Mouse (Mus musculus) adrenal gland, adult 18-20 months (tissue): ENCODE results near the gene Ndst4. TPM values are rescaled to one million over a fixed set of nuclear protein-coding genes. Genes with fewer than 3 reads are reported as not detected.

ENCODE experiments used
- DNase-seq, 2 experiments: peaks; one replicate each; pipeline ENCODE4 v3.0.0; 2021 to 2022; ENCODE audit warnings: low spot score in 2 of 2
- long read RNA-seq, 2 experiments: library from polyadenylated mRNA; stranded (forward); transcript quantifications; one replicate each; pipeline ENCODE4 v2.0.0; 2021
- total RNA-seq, 2 experiments: library from RNA; stranded (reverse); gene quantifications; 1 replicate in 1 of 2; 2 replicates in 1 of 2; pipeline ENCODE4 v1.2.3; 2021

Gene Ndst4
- total RNA-seq = not detected
- long read RNA-seq, experiment 1 = 0 reads
- long read RNA-seq, experiment 2 = 0 reads

DNA sequence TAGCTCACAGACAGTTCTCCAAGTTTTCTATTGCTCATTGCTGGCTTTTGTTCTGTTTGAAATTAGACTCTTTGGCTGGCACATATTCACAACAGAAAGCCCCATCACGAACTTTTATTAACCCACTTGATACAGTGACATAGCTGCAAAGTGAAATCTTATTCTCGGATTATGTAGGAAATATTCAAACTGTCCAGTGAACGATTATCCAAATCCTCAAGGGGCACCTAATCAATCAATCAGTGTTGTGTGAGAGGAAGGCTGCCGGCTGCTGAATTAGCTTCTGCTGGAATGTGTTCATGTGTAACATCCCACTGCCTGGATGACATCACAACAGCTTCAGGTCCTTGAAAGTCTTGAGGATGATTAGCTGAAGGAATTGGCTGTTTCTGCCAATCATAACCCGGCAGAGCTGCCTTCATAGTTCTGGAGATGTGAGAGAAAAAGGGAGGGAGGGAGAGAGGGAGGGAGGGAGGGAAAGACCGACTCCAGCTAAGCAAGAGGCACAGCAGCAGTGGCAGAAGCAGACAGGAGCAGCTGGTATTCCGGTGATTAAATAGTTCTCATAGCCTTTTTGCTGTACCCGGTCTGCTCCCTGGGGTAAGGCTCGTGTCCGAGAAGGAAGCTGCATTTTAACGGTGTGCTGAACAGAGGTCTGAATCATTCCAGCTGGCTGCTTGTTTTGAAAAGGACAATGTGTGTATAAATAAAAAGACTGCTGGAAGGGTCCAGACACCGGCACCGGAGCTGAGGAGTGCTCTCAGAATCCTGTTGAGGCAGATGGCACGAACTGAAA is at the start of gene Ndst4:
Ndst4 (plus strand) TSS at position 476 of the 796 bp plus-strand sequence.
- DNase-seq = no peak

DNA sequence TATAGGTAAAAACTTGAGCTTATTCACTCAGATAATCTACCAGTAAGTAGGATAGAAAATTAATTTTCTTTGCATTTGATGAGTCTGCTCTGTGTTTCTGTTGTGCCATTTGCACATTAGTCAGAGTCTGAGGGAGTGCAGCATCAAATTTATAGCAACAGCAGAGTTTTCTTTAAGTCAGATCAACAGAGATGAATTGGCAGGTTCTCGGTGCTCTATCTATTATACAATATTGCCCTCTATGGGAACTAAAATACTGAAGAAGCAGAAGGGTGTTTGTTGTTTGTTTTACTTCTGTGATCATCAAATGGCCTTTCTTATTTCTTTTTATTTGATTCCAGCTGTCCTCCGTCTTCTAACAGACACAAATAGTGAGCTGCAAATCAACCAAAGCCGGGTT is 6.4 kb upstream of the Ndst4 start:
- DNase-seq = no peak

DNA sequence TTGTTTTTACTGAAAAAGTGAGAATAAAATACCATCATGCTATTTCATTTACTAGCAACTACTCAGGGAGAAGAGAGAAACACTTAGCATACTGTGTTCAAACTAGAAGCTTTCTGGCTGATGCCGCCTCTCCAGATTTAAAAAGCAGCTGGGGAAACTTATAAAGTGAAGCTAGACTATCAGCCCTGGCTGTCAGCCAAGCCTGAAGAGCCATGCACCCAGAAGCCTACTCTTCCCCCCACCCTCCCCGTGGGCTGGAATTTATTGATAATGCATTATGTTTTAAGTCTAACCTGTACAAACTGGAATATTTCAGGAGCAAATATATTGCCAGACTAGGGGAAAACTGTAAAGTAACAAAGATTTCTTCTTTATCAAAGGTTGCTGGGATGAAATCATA is 2.6 kb downstream of the Ndst4 start:
- no peak for DNase-seq

DNA sequence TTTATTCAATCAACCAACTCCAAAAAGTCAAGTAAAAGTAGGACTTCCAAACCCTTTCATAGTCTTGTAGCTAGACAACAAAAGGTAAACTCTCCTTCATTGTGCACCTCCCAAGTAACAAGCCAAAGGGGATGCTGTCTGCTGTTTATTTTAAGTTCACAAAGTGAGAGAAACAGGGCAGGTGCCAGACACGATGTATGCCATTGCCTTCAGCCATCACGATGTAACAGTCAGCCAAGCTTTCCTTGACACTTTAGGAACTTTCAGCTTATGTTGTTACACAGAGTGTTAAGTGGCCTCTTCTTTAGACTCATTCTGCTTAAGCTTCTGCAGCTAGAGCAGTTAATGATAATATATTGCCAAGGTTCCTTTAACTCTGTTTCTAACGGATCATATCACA is 3.1 kb downstream of the Ndst4 start:
- no peak for DNase-seq

DNA sequence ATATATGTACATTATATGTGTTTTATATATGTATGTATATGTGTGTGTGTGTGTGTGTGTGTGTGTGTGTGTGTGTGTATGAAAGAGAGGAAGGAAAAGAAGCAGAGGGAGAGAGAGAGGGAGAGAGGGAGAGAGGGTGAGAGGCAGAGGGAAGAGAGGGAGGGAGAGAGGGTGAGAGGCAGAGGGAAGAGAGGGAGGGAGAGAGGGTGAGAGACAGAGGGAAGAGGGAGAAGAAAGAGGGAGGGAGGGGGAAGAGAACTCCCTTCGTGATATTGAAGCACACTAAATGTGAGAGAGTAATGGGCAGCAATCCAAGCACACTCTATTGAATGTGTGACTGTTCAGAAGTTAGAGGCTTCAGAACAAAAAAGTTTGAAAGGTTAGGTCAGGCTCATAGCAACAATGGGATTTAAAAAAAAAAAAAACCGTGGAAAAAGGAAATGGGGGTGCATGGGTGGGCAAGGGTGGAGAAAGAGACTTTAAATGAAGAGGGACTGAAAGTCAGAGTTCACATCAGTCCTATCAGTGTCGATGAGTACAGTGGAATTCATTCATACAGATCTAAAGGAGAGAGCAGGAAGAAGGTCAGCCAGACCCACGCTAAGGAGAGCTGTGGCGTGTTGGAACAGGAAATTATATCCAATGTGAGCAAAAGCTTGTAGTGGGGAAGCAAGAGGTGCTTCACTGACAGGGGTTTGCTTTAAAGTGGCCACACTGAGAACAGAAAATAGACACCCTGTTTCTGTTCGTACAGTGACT is 63.2 kb downstream of the Ndst4 start:
- no peak for DNase-seq

DNA sequence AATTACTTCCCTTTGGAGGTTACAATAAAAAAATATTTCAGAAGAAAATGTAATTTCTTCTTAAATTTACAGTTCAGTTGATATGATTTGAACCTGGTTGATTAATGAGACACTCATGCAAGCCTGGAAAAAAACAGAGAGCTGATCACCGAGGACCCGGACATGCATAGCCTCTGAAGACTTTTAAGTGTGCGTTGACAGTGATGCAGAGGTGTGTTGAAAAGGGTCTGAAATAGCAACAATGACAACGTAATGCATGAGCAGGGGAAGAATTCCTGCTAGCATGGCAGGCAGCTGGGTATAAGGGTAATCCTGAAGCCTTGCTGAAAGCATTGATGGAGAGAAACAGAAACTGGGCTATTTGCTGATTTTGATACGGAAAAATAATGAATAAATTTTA is 106.2 kb downstream of the Ndst4 start:
- no peak for DNase-seq

DNA sequence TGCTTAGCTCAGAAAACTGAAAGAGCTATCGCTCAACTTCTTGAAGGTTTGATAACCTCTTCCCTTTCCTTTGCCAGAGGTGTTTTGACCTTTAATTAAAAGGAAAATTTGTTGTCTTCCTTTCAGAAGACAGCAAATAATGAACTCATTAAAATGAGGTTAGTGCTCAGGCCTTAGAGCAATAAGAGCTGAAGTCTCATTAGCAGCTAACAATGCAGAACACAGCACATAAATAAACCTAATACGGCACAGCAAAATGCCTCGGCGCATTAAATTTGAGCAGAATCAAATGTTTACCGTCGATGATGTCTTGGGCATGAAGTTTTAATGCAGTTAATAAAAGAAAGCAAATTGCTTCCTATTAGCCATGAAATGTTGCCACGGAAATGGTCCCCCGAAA is 129.5 kb downstream of the Ndst4 start:
- no peak for DNase-seq

DNA sequence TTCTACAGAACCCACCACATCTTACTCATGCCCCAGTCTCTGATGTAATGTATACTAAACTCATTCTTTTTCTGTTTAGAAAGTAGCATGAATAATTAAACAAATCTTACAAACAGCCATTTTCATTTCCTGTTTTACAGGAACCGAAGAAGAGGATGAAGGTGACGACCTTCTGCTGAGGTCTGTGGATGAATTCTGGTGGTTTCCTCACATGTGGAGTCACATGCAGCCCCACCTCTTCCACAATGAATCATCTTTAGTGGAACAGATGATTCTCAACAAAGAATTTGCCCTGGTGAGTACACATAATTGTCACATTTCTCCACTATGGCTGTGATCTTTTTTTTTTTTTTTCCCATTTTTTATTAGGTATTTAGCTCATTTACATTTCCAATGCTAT is 166.7 kb downstream of the Ndst4 start:
- no peak for DNase-seq

DNA sequence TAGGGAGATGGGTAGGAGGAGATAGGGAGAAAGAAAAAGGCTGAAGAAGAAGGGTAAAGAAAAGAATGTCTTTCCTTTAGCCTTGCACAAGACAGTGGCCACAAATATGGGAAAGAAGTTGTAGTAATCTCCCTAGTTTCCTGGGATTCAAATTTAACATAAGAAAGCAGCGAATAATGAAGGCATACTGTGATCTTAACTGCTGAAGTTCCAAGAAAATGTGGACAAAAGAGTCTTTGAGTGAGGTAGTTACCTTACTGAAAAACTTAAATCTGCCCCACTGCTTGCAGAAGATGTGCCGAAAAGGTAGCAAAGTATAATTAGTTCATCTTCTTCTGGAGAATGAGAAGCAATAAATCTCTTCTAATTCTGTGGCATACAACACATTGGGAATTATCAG is 228.4 kb downstream of the Ndst4 start:
- no peak for DNase-seq

DNA sequence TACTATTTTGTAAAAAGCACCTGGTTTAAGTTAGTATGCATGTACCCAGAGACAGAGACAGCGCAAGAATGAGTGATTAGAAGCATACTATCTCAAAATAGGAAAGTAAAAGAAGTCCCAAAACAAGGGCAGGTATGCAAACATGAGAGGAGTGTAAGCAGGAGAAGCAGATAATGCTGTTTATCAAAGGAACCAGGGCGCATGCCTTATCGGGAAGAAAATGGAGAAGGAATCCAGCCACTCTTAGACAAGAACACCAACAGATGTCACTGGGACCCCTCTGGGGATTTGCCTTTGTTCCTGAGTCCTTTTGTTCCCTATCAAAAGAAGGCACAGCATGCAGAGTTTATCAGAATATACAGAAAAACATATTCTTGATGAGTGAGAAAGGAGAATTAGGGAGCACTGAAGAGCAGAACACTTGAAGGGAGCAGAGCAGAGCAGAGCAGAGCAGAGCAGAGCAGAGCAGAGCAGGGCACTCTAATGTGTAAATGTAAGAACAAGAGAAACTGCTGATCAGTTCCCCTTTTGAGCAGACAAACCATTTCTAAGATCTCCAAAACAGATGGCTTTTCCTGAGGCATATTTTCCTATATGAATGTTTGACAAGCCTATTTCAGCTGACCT is 251.2 kb downstream of the Ndst4 start:
- no peak for DNase-seq

DNA sequence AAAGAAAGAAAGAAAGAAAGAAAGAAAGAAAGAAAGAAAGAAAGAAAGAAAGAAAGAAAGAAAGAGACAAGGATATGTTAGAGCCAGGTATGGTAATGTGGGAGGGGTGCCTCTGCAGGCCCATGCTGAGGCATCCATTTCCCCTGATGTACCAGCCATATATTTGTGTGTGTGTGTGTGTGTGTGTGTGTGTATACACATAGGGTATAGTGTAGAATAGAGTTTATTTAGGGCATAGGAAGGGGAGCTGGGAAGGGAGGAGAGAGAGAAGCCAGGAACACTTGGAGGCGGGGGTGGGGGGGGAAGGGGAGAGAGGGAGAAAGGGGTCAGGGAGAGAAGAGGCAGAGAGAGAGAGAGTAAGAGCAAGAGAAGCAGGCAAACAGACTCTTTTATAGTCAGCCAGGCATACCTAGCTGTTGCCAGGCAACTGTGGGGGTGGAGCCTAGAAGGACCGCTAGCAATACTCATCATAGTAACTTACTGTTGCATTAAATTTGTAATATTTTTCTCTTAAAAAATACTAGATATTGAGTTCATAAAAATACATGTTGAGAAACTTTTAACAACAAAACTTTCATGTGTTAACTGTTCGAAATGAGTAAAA is 256.3 kb downstream of the Ndst4 start:
- no peak for DNase-seq

DNA sequence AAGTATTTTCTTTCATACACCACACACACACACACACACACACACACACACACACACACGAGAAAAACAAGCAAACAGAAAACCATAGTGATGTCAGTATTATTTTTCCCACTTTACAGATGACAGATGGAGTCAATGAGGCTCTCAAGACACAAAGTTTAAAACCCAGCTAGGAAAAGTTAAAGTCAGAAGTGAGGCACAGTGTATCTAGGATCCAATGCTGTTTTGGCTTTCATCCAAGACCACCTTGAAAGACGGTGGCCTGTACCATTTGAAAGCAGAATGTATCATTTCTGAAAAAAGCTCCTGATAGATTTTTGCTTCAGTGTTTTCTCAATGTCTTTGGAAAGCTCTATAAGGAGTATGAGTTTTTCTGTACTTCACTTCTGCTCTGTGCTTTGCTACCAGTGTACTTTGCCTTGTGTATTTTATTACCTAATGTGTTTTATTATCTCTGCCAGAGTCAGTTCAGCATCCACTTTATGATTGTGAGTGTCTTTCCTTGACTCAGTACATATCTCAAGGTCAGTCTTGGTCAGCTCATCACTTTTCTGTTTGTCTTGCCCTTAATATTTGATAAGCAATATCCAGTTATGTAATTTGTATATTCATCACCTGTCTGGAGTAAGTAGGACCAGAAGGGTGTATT is 257.1 kb downstream of the Ndst4 start:
- no peak for DNase-seq

DNA sequence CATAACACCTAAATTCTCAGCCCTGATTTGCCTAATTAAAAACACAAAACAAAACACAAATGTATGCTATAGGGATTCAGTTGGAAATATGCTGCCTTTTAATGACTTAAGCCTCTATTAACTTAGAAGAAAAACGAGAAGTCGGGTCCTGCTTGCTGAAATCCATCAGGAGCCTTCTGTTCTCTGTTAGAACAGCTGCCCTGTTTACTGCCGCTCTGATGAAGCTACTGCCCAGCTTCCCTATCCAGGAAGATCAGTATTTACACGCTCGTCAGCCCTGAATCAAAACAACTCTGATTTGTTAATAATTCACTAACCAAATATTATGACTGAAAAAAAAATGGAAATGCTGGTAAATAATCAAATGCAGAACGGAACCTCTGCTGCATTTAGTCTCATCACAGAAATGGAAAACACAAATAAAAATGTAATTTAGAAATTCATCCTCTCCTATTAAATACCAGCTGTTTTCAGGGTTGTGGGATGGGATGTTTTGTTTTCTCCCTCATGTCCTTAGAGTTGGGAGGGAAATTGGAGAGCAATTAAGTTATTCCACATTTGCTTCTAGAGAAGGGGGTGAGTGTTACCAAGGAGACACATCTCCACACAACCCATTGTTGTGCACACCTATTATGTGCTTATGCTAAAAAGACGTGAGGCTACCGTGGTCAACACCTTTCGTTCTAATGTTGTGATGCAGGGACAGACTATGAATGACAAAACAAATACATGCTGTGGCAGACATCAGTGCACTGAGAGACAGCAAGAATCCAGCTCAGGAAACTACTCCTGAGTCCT is 270.3 kb downstream of the Ndst4 start:
- no peak for DNase-seq

DNA sequence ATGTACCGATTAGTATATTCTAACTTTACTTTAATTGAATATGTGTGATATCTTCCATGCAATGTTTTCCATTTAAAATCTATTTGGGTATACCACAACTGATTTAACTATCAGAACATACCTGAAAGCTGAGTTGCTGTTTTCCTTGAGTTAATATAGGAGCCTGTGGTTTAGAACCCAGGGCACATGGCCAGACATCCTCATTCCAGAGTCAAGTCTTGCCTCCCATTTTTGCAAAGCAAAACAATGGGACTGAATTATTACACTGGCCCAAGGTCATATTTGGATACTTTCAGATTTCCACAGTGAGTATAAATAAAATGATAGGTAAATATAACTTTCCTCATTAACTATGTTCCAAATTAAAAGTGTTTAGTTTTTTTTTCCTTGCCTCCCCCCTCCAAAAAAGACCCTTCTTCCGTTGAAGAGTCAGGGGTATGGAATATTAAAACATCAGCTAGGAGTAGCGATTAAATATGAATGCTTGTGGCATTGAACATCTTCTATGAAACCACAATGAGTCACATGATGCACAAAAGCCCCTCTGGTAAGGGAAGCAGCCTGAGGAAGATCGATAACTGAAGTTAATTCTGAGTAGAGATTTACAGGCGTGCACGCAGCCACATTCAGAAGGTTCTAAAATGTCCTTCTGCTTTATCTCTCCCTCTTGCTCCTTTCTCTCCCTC is 271.5 kb downstream of the Ndst4 start:
- DNase-seq = no peak

DNA sequence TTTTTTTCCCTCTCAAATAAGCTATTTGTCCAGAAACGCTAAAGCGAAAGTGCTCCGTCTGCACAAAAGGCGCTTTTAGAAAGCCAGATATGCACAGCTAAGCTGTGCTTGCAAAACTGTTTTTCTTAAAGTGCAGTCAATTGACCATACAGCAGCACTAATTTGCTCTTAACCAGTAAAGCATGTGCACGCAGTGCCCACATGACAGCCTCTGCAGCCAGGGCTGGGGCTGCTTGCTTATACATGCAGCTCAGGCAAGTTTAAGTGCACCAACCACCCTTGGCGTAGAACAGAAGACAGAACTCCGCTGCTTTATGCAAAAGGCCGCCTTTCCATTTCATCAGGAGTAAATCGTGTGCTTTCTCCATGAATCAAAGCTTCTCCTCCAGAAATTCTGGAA is 275.0 kb downstream of the Ndst4 start:
- DNase-seq = no peak

DNA sequence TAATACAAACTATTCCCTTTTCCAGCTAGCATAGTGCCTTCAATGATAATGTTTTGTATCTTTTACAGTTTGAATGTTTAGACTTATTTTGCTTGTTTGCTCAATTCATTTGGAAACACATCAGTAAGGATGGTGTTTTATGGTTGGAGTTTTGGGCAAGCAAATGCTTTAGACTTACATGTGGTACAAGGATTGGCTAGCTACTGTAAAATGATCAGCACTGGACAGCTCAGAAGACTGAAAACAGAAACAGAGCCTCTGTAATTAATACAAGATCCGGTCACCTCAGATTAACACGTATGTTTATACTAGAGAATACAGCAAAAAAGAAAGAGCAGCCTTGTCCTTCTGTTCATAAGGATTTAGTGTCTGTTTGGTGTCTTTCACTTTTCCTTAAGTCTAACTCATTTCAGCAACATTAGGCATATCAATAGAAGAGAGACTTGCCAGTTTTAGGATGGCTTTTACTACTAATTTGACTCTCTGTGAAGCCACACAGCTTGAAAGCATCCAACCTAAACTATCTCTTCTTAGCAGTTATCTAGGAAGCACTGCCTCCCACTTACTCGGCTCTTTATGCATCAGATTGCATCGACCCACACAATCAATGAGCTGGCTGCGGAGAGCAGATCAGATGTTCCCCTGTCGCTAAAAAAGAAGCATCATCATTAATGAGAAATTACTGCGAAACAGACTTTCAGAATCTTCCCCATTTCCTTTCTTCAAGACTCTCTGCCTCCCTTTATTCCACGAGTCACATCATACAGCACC is 279.8 kb downstream of the Ndst4 start:
- DNase-seq = no peak

DNA sequence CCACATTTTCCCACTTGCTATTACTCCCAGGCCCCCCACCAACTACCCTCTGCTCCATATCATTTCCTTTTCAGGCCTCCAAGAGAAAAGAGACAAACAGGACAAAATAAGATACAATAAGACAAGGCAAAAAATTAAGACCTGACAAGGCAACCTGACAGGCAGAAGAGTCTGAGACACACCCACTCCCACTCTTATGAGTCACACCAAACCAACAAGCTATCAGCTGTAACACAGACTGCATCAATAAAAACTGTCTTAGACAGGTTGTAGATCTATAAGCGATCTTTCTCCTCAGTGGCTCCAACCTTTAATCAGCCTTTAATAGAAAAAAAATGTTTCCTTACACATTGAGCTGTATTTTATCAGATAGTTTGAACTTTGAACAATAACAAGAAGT is 280.7 kb downstream of the Ndst4 start:
- no peak for DNase-seq

DNA sequence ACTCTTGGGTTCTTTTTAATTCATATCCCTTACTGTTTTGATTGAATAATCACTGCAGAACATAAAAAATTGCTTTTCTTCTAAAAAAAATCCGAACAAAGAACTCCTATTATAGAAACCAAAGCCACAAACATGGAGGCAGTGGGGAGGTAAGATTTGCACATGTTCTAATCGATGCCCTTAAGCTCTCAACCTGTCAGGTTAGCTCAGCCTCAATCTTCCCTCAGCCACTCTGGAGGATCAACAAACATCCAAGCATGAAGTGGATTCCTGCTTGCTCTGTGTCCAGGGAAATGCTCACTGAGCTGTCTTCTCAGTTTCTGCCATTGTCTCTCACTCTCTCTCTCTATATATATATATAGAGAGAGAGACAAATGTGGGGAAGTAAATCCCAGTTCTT is 283.7 kb downstream of the Ndst4 start:
- no peak for DNase-seq

DNA sequence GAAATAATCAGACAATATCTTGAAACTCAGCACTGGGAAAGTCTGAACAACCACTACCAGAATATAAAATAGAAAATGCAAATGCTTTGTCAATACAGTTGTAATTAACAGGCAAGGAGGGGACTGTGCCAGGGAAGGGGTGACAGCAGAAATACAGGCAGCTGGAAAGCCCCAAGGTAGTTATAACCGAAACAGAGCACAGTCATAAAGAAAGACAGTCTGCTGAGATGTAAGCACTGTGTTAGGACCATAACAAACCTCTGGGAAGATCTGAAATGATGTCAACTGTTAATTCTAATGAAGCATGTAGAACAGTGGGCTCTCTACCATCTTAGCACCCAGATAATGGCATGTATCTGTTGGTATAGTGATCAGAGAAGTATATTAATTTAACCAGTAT is 287.1 kb downstream of the Ndst4 start:
- DNase-seq = no peak
